Mouse (Mus musculus): ENCODE measurements around the gene Nagk.
"Not testable (repeated sequence)": the region's sequence is repeated elsewhere in the genome, so short reads cannot be mapped to it uniquely, and the experiment has no call there.

The Nagk gene

GRCm38 (mm10) chr6:83818996-83819395, 24.2 kb downstream of the Nagk start:
- no peak for DNase-seq

- DNase-seq: no peak
These were observed 26.1 kb downstream of the Nagk start for GRCm38 (mm10) chr6:83820727-83821515.

GRCm38 (mm10) chr6:83821856-83822255, 27.1 kb downstream of the Nagk start:
- no peak for DNase-seq

GRCm38 (mm10) chr6:83830941-83831605, 36.3 kb downstream of the Nagk start:
- peak; percentile 33 for DNase-seq

GRCm38 (mm10) chr6:83831606-83832123, 36.9 kb downstream of the Nagk start, which contains the start of gene Paip2b:
Paip2b (minus strand) TSS chr6:83831741.
- peak; percentile 98 for DNase-seq

GRCm38 (mm10) chr6:83832393-83832792, 37.6 kb downstream of the Nagk start:
- not testable (repeated sequence) for DNase-seq

GRCm38 (mm10) chr6:83836826-83837225, 42.0 kb downstream of the Nagk start:
- no peak for DNase-seq

GRCm38 (mm10) chr6:83838046-83838445, 43.3 kb downstream of the Nagk start:
- no peak for DNase-seq

GRCm38 (mm10) chr6:83840086-83840485, 45.3 kb downstream of the Nagk start:
- DNase-seq: no peak

GRCm38 (mm10) chr6:83844913-83845312, 50.1 kb downstream of the Nagk start:
- no peak for DNase-seq

- no peak for DNase-seq
These were observed 51.4 kb downstream of the Nagk start for GRCm38 (mm10) chr6:83846141-83846540.

GRCm38 (mm10) chr6:83849446-83849845, 54.7 kb downstream of the Nagk start:
- DNase-seq: no peak
